Mouse (Mus musculus) embryonic facial prominence, embryonic 13.5 days (tissue): ENCODE measurements at regions not wholly inside any gene's neighbourhood (a gene's known extent, or its start where the extent isn't known, plus 50 kb on each side); places are given as distances from the start of the nearest gene placed in this dataset.

Source experiments
- ATAC-seq: fragments of 200-750 bp; cut with Nextera tagmentation; 2 replicates; pipeline ENCODE4 v1.8.0; 2017; ENCODE audit warnings: low read depth; ENCODE audit not compliant: insufficient number of reproducible peaks, insufficient read depth, low FRiP score, low TSS enrichment
- H3K27ac ChIP-seq: fragments of 300-500 bp; sonication (generic); 2 replicates; pipeline ENCODE4 v1.5.1; 2015; ENCODE audit warnings: moderate library complexity, mild to moderate bottlenecking, inconsistent platforms
- H3K27me3 ChIP-seq: fragments of 300-500 bp; sonication (generic); 2 replicates; pipeline ENCODE4 v1.6.1; 2015; ENCODE audit warnings: mild to moderate bottlenecking, inconsistent platforms
- H3K36me3 ChIP-seq: fragments of 300-500 bp; sonication (generic); 2 replicates; pipeline ENCODE4 v1.6.1; 2015; ENCODE audit warnings: mild to moderate bottlenecking, inconsistent platforms
- H3K4me1 ChIP-seq: fragments of 300-500 bp; sonication (generic); 2 replicates; pipeline ENCODE4 v1.6.1; 2015; ENCODE audit warnings: inconsistent platforms
- H3K4me2 ChIP-seq: fragments of 300-500 bp; sonication (generic); 2 replicates; pipeline ENCODE4 v1.6.1; 2015; ENCODE audit warnings: moderate library complexity, mild to moderate bottlenecking, inconsistent platforms
- H3K4me3 ChIP-seq: fragments of 300-500 bp; sonication (generic); 2 replicates; pipeline ENCODE4 v1.5.1; 2015; ENCODE audit warnings: mild to moderate bottlenecking, inconsistent platforms
- H3K9ac ChIP-seq: fragments of 300-500 bp; sonication (generic); 2 replicates; pipeline ENCODE4 v1.6.1; 2015; ENCODE audit warnings: mild to moderate bottlenecking, inconsistent platforms
- H3K9me3 ChIP-seq: fragments of 300-500 bp; sonication (generic); 2 replicates; pipeline ENCODE4 v1.6.1; 2016; ENCODE audit warnings: inconsistent platforms
- whole genome bisulfite sequencing: fragments of 180-500 bp; shearing (Covaris S2); methylation state at CpG from one replicate; pipeline ENCODE4 v1.1.7; 2015; ENCODE audit warnings: mixed read lengths; 5-methylcytosine and 5-hydroxymethylcytosine counted together

DNA sequence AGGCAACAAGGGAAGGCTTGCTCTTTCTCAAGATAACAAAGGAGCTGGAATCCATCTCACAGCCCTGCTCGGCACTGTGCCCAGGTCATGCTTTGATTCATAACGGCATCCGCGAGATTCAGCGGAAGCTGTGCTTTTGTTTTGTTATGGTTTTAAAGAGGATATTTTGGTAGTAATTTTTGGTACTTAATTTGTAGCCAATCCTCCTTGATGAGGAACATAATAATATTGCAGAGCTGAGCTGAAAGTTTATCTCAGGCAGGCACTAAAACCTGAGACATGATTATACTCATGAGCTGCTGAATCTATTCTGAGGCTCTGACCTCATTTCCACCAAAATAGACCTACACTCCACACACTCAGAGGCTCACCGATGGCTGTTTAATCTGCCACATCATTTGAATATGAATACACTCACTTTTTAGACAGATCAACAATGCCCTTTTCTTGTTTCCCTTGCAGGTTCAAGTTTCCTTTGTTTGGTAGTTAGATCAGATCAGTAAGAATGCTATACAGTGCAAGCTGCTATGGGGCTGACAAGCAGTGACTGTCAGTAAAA, 518.5 kb downstream of the Ptprc start:
- H3K9me3 ChIP-seq = no peaks in the 10 kb centered on the region
- no peak overlapping the region for H3K4me2 ChIP-seq
- H3K27ac ChIP-seq = peak overlapping the region; percentile 39; the same call in 1 of the 2 replicates
- H3K9ac ChIP-seq = no peak overlapping the region
- H3K4me1 ChIP-seq = peaks cover 16% of the 10 kb centered on the region
- 47% methylated on average over 6 of the region's 6 CpGs for WGBS
- no peak; the same call in 1 of the 2 replicates for ATAC-seq
- H3K4me3 ChIP-seq = no peak overlapping the region
- no peaks in the 10 kb centered on the region for H3K27me3 ChIP-seq
- no peaks in the 10 kb centered on the region for H3K36me3 ChIP-seq

DNA sequence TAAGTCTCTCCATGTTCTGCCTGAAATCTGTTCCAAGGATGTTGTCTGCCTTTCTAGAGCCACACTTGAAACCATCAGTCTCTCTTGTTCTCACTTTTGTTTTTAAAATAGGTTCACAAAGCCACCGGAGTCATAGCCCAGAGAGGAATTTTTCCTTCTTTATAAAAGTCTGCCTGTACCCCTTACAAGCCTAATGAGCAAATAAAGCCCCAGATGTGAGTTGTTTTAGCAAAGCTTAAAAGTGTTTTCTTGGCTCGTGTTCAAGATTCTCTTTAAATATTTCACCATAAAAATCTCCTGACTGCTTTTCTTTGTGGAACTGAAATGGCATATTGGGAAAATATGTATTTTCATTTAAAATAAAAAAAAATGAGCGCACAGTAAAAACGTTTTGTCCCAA, 521.3 kb downstream of the Ptprc start:
- Histone ChIP-seq H3K9ac (no peak overlapping the region), H3K4me3 (no peak overlapping the region), H3K4me1 (peaks cover 25% of the 10 kb centered on the region), H3K36me3 (no peaks in the 10 kb centered on the region), H3K4me2 (0 out of 2 replicates have a peak overlapping the region, but pooled peaks have one; percentile 1), H3K27me3 (no peaks in the 10 kb centered on the region), H3K27ac (peak overlapping the region; percentile 71), H3K9me3 (no peaks in the 10 kb centered on the region)
- 11% methylated on average over 4 of the region's 4 CpGs for WGBS
- no peak for ATAC-seq

DNA sequence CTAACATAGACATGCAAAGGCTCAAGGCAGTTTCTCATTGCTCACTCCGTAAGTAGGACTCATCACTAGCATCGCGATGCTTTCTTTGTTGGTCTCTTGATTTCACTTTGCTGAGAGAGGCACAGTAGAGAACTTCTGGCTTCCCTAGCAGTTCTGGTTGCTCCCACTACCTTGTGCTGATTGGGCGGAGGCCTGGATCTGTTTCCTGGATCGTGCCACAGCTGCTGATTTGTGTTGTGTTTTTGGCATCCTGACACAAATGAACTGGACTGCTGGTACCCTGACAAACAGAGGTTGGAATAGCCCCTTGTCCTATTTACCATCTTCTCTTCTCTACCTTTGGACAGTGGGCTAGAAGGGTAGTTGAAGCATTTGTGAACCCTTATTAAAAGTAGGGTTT, 522.0 kb downstream of the Ptprc start:
- Histone ChIP-seq H3K27ac (peak overlapping the region; percentile 71), H3K9me3 (no peaks in the 10 kb centered on the region), H3K4me1 (peaks cover 26% of the 10 kb centered on the region), H3K27me3 (no peaks in the 10 kb centered on the region), H3K36me3 (no peaks in the 10 kb centered on the region), H3K4me3 (no peak overlapping the region), H3K4me2 (no peak overlapping the region), H3K9ac (no peak overlapping the region)
- 74% methylated on average over 5 of the region's 5 CpGs for WGBS
- no peak for ATAC-seq

DNA sequence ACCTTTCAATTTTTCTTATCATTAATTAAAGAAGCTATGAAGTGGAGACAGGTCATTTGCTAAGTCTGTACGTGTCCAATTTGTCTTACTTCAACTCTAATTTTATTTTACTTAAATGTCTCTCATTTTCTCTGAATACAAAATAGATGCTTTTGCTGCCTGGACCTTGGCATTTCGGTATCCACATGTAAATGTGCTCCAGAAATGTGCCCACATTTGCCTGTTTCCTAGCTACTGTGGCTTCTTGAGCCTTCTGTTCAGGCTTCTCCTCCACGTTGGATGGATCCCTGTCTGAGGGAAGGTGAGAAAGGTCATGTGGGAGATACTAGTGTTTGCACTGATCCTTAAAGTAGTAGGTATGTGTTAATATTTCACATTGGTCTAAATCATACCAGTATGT, 524.9 kb downstream of the Ptprc start:
- H3K9ac ChIP-seq = no peak overlapping the region
- no peak overlapping the region for H3K4me3 ChIP-seq
- no peak for ATAC-seq
- H3K27ac ChIP-seq = peak overlapping the region; percentile 51; the same call in 1 of the 2 replicates
- no peaks in the 10 kb centered on the region for H3K27me3 ChIP-seq
- no peaks in the 10 kb centered on the region for H3K36me3 ChIP-seq
- WGBS = 45% methylated on average over 3 of the region's 3 CpGs
- H3K9me3 ChIP-seq = no peaks in the 10 kb centered on the region
- H3K4me2 ChIP-seq = no peak overlapping the region
- peaks cover 26% of the 10 kb centered on the region for H3K4me1 ChIP-seq

DNA sequence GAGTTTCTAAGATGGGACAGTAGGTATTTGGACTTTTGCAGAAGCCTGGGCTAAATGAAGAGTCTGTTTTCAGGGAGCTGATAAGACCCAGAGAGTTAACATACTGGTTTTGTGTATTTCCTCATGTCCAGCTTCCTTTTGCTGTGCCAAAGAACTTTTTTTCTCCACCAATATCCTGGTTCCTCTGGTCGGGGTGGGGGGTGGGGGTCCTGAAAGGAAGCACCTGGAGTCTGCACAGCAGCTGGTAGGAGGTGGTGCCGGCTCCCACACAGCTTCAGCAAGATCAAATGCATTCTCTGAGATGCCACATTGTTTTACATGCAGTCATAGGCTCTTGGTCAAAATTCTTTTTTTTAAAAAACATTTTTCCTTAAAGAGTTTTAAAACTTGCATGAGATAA, 525.4 kb downstream of the Ptprc start:
- no peaks in the 10 kb centered on the region for H3K9me3 ChIP-seq
- no peak for ATAC-seq
- peak overlapping the region; percentile 60; the same call in 1 of the 2 replicates for H3K27ac ChIP-seq
- H3K4me3 ChIP-seq = no peak overlapping the region
- 11% methylated on average over 2 of the region's 2 CpGs for WGBS
- H3K36me3 ChIP-seq = no peaks in the 10 kb centered on the region
- peaks cover 30% of the 10 kb centered on the region for H3K4me1 ChIP-seq
- H3K4me2 ChIP-seq = no peak overlapping the region
- H3K27me3 ChIP-seq = no peaks in the 10 kb centered on the region
- no peak overlapping the region for H3K9ac ChIP-seq

DNA sequence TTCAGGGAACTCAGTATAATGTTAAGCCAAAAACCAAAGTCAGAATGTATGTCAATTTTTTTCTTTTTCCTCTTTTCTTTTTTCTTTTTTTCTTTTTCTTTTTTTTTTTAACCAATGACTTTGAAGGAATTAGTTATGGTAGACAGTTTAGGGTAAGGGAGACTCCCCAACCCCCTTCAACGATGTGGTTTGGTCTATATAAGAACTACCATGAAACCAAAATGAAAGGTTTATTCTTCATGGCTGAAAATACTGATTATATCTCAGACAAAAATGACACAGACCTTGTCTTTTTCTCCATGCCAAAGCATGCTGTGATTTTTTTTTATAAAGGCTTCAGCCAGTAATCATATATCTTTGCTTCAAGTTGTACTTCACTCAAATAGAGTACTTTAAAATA, 526.7 kb downstream of the Ptprc start:
- 33% methylated on average over 1 of the region's 1 CpGs for WGBS
- Histone ChIP-seq H3K27ac (peak overlapping the region; percentile 48; the same call in 1 of the 2 replicates), H3K9ac (no peak overlapping the region), H3K4me1 (peaks cover 36% of the 10 kb centered on the region), H3K4me2 (no peak overlapping the region), H3K4me3 (no peak overlapping the region), H3K27me3 (no peaks in the 10 kb centered on the region), H3K9me3 (no peaks in the 10 kb centered on the region), H3K36me3 (no peaks in the 10 kb centered on the region)
- ATAC-seq = no peak

DNA sequence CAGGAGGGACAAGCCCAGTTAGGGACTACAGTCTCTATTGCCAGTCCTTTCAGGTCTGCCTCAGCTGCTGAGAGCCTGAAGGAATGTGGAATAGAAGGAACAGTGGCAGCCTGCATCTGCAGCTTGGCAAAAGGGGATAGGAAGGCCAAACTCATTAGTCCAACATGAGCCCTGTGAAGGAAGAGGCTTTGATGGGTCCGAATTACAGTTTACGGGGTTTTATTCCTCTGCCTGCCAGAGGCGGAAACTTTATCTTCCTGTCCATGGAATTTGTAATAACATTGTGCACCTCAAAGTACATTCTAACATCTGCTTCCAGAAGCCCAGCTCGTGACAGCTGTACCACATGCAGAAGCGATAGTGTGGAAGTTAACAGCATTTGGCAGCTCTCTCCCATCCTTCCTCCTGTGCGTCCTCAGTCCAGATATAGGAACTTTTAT, 530.9 kb downstream of the Ptprc start:
- no peaks in the 10 kb centered on the region for H3K9me3 ChIP-seq
- H3K4me1 ChIP-seq = peaks cover 19% of the 10 kb centered on the region
- H3K36me3 ChIP-seq = no peaks in the 10 kb centered on the region
- no peaks in the 10 kb centered on the region for H3K27me3 ChIP-seq
- peak overlapping the region; percentile 35; the same call in 1 of the 2 replicates for H3K27ac ChIP-seq
- ATAC-seq = no peak
- H3K4me3 ChIP-seq = no peak overlapping the region
- no peak overlapping the region for H3K9ac ChIP-seq
- no peak overlapping the region for H3K4me2 ChIP-seq
- WGBS = 38% methylated on average over 6 of the region's 6 CpGs

DNA sequence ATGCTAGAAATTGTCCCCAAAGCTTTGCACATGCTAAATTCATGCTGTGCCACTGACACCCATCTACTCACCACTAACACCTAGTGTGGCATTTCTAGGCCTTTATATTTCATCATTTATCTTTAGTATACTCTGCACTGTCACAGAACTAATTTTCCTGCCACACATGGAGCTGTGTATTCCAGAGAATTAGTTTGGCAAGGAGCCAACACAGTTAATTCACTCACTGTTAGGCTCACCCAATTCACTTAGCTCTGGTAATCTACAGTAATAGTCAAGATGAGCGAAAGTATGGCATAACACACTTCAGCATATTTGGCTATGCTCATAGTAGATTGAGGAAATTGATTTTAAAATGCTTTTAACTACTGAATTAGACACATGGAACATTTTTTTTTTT, 532.0 kb downstream of the Ptprc start:
- Histone ChIP-seq H3K4me2 (no peak overlapping the region), H3K9me3 (no peaks in the 10 kb centered on the region), H3K4me3 (no peak overlapping the region), H3K9ac (no peak overlapping the region), H3K27ac (no peak overlapping the region), H3K36me3 (no peaks in the 10 kb centered on the region), H3K4me1 (peaks cover 18% of the 10 kb centered on the region), H3K27me3 (no peaks in the 10 kb centered on the region)
- no peak for ATAC-seq
- WGBS = 83% methylated on average over 1 of the region's 1 CpGs

DNA sequence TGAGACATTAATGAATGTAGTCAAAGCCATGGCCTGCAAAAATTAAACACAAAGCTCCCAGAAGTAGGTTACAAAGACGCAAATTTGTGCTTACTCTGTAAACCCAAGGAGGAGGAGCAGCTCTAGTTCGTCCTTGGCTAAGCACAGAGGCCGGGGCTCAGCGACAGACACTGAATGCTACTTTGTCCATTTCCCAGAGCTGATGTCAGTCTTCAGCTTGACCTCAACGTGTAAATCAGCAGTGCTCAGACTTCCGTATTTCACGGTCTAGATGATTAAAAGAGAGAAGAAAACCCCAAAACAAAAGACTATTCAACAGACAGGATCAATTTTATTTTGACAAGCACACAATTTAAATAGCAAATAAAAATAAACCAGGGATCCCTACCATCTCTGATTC, 534.7 kb downstream of the Ptprc start:
- H3K4me3 ChIP-seq = no peak overlapping the region
- no peaks in the 10 kb centered on the region for H3K36me3 ChIP-seq
- no peaks in the 10 kb centered on the region for H3K27me3 ChIP-seq
- H3K4me2 ChIP-seq = no peak overlapping the region
- no peaks in the 10 kb centered on the region for H3K9me3 ChIP-seq
- no peak overlapping the region for H3K27ac ChIP-seq
- ATAC-seq = no peak
- 17% methylated on average over 7 of the region's 7 CpGs for WGBS
- H3K4me1 ChIP-seq = peaks cover 25% of the 10 kb centered on the region
- H3K9ac ChIP-seq = no peak overlapping the region

DNA sequence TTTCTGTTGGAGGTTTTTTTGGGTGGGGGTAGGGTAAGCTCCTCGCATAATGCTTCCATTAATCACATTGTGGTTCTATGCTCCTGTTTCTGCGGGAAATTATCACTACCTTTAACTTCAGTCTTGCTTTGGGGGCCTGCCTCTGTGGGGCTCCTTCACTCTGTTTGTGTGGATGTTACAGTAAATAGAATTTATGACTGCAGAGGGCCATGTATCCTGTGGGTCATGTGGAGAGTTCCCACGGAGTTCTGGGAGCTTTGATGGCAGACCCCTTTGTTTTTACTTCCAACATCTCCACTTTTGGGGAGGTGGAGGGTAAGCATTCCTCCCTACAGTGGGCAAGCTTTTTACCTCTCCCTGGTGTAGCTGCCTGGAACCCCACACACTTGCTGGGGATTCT, 538.6 kb downstream of the Ptprc start:
- no peak overlapping the region for H3K9ac ChIP-seq
- H3K27me3 ChIP-seq = no peaks in the 10 kb centered on the region
- no peak for ATAC-seq
- H3K4me3 ChIP-seq = no peak overlapping the region
- peak overlapping the region; percentile 74 for H3K27ac ChIP-seq
- H3K4me1 ChIP-seq = peaks cover 14% of the 10 kb centered on the region
- no peak overlapping the region for H3K4me2 ChIP-seq
- WGBS = 22% methylated on average over 3 of the region's 3 CpGs
- no peaks in the 10 kb centered on the region for H3K36me3 ChIP-seq
- no peaks in the 10 kb centered on the region for H3K9me3 ChIP-seq

DNA sequence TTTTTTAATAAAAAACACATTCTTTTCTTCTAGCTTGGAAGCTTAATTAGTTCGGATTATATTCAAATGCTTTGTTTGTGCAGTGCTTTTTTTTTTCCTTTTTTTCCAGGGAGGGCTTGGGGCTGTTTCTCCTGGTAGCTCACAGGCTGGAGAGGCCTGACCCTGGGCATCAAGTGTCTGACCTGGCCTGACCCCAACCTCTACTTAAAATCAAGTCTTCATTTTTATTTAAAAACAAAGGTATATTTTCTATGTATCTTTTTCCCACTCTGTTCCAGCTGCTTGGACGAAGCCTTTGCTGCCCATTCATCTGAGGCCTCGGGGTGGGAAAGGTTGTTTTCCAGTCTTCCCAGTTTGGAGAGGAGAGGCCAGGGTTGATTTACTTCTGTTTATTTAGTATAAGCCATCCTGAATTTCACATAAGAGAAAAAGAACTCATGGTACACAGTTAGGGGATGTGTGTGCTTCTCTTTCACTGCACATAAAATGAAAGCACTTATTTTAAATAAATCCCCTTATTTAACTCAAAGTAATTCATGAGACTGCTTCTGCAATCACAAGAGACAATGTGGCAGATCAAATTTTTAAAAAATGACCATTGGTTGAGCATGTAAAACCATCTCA, 539.1 kb downstream of the Ptprc start:
- peak overlapping the region; percentile 74 for H3K27ac ChIP-seq
- H3K36me3 ChIP-seq = no peaks in the 10 kb centered on the region
- H3K4me2 ChIP-seq = no peak overlapping the region
- no peak overlapping the region for H3K4me3 ChIP-seq
- no peaks in the 10 kb centered on the region for H3K27me3 ChIP-seq
- H3K9ac ChIP-seq = no peak overlapping the region
- 23% methylated on average over 3 of the region's 3 CpGs for WGBS
- H3K9me3 ChIP-seq = no peaks in the 10 kb centered on the region
- H3K4me1 ChIP-seq = peaks cover 14% of the 10 kb centered on the region
- ATAC-seq = no peak

DNA sequence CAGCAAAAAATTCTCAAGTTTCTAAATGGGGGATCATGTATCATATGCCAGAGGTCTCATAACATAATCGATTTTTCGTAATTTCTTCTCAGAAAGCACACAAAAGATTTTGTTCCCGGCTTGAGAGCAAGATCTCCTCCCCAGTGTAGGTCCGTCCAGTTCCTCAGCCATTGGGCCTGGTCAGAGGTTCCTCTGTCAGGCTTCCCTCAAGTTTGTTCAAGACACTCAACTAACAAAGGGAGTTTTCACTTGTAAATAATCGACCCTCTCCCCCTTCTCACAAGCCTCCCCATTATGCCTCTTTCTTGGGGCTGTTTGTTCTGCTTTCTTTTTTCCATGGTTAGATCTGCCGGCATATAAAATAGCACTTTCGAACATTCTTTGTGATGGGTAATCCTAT, 539.7 kb downstream of the Ptprc start:
- 13% methylated on average over 7 of the region's 7 CpGs for WGBS
- Histone ChIP-seq H3K36me3 (no peaks in the 10 kb centered on the region), H3K9ac (no peak overlapping the region), H3K27ac (peak overlapping the region; percentile 63), H3K4me1 (peaks cover 14% of the 10 kb centered on the region), H3K4me3 (no peak overlapping the region), H3K9me3 (no peaks in the 10 kb centered on the region), H3K4me2 (no peak overlapping the region), H3K27me3 (no peaks in the 10 kb centered on the region)
- no peak for ATAC-seq
